Mouse (Mus musculus) myocyte (in vitro differentiated cells): Measurements from ENCODE around the gene G0s2. TPM values are rescaled to one million over a fixed set of nuclear protein-coding genes. Genes with fewer than 3 reads are reported as not detected.
A peak's percentile ranks its signal among the peaks of the same experiment; 100 is the strongest.

Source experiments
- H3K27me3 ChIP-seq: one replicate; pipeline ENCODE4 v1.6.1; 2011; ENCODE audit not compliant: control insufficient read depth, insufficient read depth, insufficient read length
- H3K36me3 ChIP-seq: one replicate; pipeline ENCODE4 v1.6.1; 2011; ENCODE audit not compliant: control insufficient read depth, insufficient read depth
- H3K4me2 ChIP-seq: one replicate; pipeline ENCODE4 v1.6.1; 2011; ENCODE audit warnings: low read depth, control low read depth
- H3K4me3 ChIP-seq: one replicate; pipeline ENCODE4 v1.5.1; 2011; ENCODE audit warnings: mild to moderate bottlenecking, control low read depth, moderate library complexity
- H3K79me2 ChIP-seq: one replicate; pipeline ENCODE4 v1.6.1; 2011; ENCODE audit not compliant: control insufficient read depth, insufficient read depth
- H3ac ChIP-seq: one replicate; pipeline ENCODE4 v1.6.1; 2011; ENCODE audit not compliant: control insufficient read depth, insufficient read length
- CEBPB ChIP-seq: IDR thresholded peaks from 2 replicates; pipeline ENCODE4 v1.6.1; 2011; ENCODE audit warnings: mild to moderate bottlenecking, moderate library complexity; ENCODE audit not compliant: poor library complexity, insufficient read depth, severe bottlenecking
- E2F4 ChIP-seq: IDR thresholded peaks from one replicate; pipeline ENCODE4 v1.6.1; 2011; ENCODE audit warnings: mild to moderate bottlenecking, control low read depth, moderate library complexity; ENCODE audit not compliant: insufficient read depth
- MAX ChIP-seq: IDR thresholded peaks from one replicate; pipeline ENCODE4 v1.6.1; 2011; ENCODE audit warnings: low read depth, mild to moderate bottlenecking, control low read depth
- MYOD1 ChIP-seq, 3 experiments: IDR thresholded peaks; one replicate each; pipeline ENCODE4 v1.6.1; 2011; ENCODE audit warnings: control low read depth in 2 of 3, low read depth in 2 of 3, mild to moderate bottlenecking in 2 of 3, moderate library complexity in 1 of 3; ENCODE audit not compliant: insufficient read length in 2 of 3, control insufficient read depth in 1 of 3
- MYOG ChIP-seq, 3 experiments: IDR thresholded peaks; one replicate each; pipeline ENCODE4 v1.6.1; 2011; ENCODE audit warnings: control low read depth in 2 of 3, low read depth in 2 of 3, mild to moderate bottlenecking in 2 of 3; ENCODE audit not compliant: insufficient read length in 2 of 3, control insufficient read depth in 1 of 3, insufficient read depth in 1 of 3
- POLR2A ChIP-seq: IDR thresholded peaks from one replicate; pipeline ENCODE4 v1.6.1; 2011; ENCODE audit warnings: low read depth, mild to moderate bottlenecking, control low read depth, moderate library complexity; ENCODE audit not compliant: insufficient read length
- POLR2AphosphoS2 ChIP-seq: IDR thresholded peaks from one replicate; pipeline ENCODE4 v1.6.1; 2011; ENCODE audit warnings: low read depth, control low read depth; ENCODE audit not compliant: insufficient read length
- REST ChIP-seq: IDR thresholded peaks from one replicate; pipeline ENCODE4 v1.6.1; 2011; ENCODE audit warnings: mild to moderate bottlenecking, control low read depth, moderate library complexity; ENCODE audit not compliant: insufficient read depth, insufficient read length
- SRF ChIP-seq: IDR thresholded peaks from one replicate; pipeline ENCODE4 v1.6.1; 2011; ENCODE audit warnings: low read depth; ENCODE audit not compliant: control insufficient read depth, insufficient read length
- TCF12 ChIP-seq: IDR thresholded peaks from one replicate; pipeline ENCODE4 v1.6.1; 2011; ENCODE audit warnings: mild to moderate bottlenecking, control low read depth; ENCODE audit not compliant: poor library complexity, insufficient read depth, severe bottlenecking
- TCF3 ChIP-seq: IDR thresholded peaks from one replicate; pipeline ENCODE4 v1.6.1; 2011; ENCODE audit warnings: low read depth, control low read depth; ENCODE audit not compliant: insufficient read length
- USF1 ChIP-seq: IDR thresholded peaks from one replicate; pipeline ENCODE4 v1.6.1; 2011; ENCODE audit warnings: low read depth, mild to moderate bottlenecking, control low read depth, moderate library complexity
- polyA plus RNA-seq: library from polyadenylated mRNA; unstranded; fragments of >200 nt; fragmentation: generic; extraction: Trizol; gene quantifications from one replicate; pipeline ENCODE4 v1.2.1, GENCODE M21; 2012; ENCODE audit warnings: missing spikeins

G0s2 gene
- polyA plus RNA-seq, 1 experiment: 206 TPM

- Histone ChIP-seq H3K4me3 (no peak overlapping the region), H3K36me3 (no peaks in the 10 kb centered on the region), H3K4me2 (no peak overlapping the region), H3K79me2 (no peaks in the 10 kb centered on the region), H3K27me3 (no peaks in the 10 kb centered on the region), H3ac (no peak overlapping the region)
- TF ChIP-seq REST: no peak
- TF ChIP-seq MAX: no peak
- peak; percentile 72 for TF ChIP-seq TCF12
- peak in 2 of 3 experiments; percentile 43 to 95 for TF ChIP-seq MYOG (IDR thresholded peaks at IDR 0.05; ENCODE audit: control insufficient read depth in 1 of 3, insufficient read depth in 1 of 3, insufficient read length in 2 of 3, low read depth in 2 of 3)
- peak; percentile 65 for TF ChIP-seq TCF3
- no peak for TF ChIP-seq POLR2AphosphoS2
- peak in 2 of 3 experiments; percentile 88 to 91 for TF ChIP-seq MYOD1 (IDR thresholded peaks at IDR 0.05; ENCODE audit: control insufficient read depth in 1 of 3, insufficient read length in 2 of 3, low read depth in 2 of 3)
Observed at GRCm38 (mm10) chr1:193232732-193233131, 40.3 kb downstream of the G0s2 start.

- no peak overlapping the region for H3K4me2 ChIP-seq
- no peak overlapping the region for H3ac ChIP-seq
- no peaks in the 10 kb centered on the region for H3K79me2 ChIP-seq
- H3K36me3 ChIP-seq: no peaks in the 10 kb centered on the region
- no peak overlapping the region for H3K4me3 ChIP-seq
- no peaks in the 10 kb centered on the region for H3K27me3 ChIP-seq
- no peak for TF ChIP-seq E2F4
Observed at GRCm38 (mm10) chr1:193230935-193231334, 42.1 kb downstream of the G0s2 start.

GRCm38 (mm10) chr1:193230531-193230930 lies 42.5 kb downstream of the G0s2 start:
- no peaks in the 10 kb centered on the region for H3K36me3 ChIP-seq
- no peaks in the 10 kb centered on the region for H3K27me3 ChIP-seq
- H3K4me2 ChIP-seq: no peak overlapping the region
- no peak overlapping the region for H3K4me3 ChIP-seq
- no peaks in the 10 kb centered on the region for H3K79me2 ChIP-seq
- no peak overlapping the region for H3ac ChIP-seq
- TF ChIP-seq TCF3: no peak
- TF ChIP-seq E2F4: no peak
- TF ChIP-seq POLR2AphosphoS2: no peak
- no peak for TF ChIP-seq POLR2A
- TF ChIP-seq CEBPB: no peak
- no peak for TF ChIP-seq MYOD1 (IDR thresholded peaks at IDR 0.05; ENCODE audit: control insufficient read depth in 1 of 3, insufficient read length in 2 of 3, low read depth in 2 of 3)
- no peak for TF ChIP-seq MYOG (IDR thresholded peaks at IDR 0.05; ENCODE audit: control insufficient read depth in 1 of 3, insufficient read depth in 1 of 3, insufficient read length in 2 of 3, low read depth in 2 of 3)
- TF ChIP-seq TCF12: no peak
- no peak for TF ChIP-seq SRF
- TF ChIP-seq USF1: no peak
- TF ChIP-seq REST: no peak
- TF ChIP-seq MAX: no peak

DNA sequence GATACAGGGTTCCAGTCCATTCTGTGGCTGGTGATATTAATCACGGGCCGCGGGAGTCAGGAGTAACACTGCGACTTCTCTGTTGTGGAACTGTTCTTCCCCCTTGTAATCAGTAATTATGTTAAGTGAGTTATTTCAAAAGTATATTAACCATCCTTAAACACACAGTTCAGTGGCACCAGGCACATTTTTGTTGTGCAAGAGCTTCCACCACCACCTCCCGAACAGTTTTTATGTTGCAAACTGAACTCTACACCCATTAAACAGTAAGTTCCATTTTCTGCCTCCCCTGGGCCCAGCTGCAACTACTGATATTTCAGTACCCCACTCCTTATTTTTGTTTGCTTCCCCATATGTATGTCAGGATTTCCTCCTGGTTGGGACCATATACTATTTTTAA lies 43.4 kb downstream of the G0s2 start:
- H3K4me2 ChIP-seq: no peak overlapping the region
- H3ac ChIP-seq: no peak overlapping the region
- H3K27me3 ChIP-seq: no peaks in the 10 kb centered on the region
- no peaks in the 10 kb centered on the region for H3K79me2 ChIP-seq
- H3K36me3 ChIP-seq: no peaks in the 10 kb centered on the region
- TF ChIP-seq TCF12 (no peak), E2F4 (no peak), MYOD1 (IDR thresholded peaks at IDR 0.05; ENCODE audit: control insufficient read depth in 1 of 3, insufficient read length in 2 of 3, low read depth in 2 of 3) (no peak), MAX (no peak), TCF3 (no peak), SRF (no peak), REST (no peak), POLR2AphosphoS2 (no peak), MYOG (IDR thresholded peaks at IDR 0.05; ENCODE audit: control insufficient read depth in 1 of 3, insufficient read depth in 1 of 3, insufficient read length in 2 of 3, low read depth in 2 of 3) (no peak), CEBPB (no peak), POLR2A (no peak), USF1 (no peak)
- no peak overlapping the region for H3K4me3 ChIP-seq

- TF ChIP-seq E2F4 (no peak), REST (no peak), TCF12 (no peak), SRF (no peak)
- H3K4me2 ChIP-seq: no peak overlapping the region
- no peaks in the 10 kb centered on the region for H3K36me3 ChIP-seq
- H3K27me3 ChIP-seq: no peaks in the 10 kb centered on the region
- H3K79me2 ChIP-seq: no peaks in the 10 kb centered on the region
- no peak overlapping the region for H3ac ChIP-seq
- no peak overlapping the region for H3K4me3 ChIP-seq
Observed at GRCm38 (mm10) chr1:193227537-193227936, 45.5 kb downstream of the G0s2 start.
